Mouse (Mus musculus) layer of hippocampus, postnatal 25 days (tissue): ENCODE measurements around the gene Olfr740. TPM values are rescaled to one million over a fixed set of nuclear protein-coding genes. Genes with fewer than 3 reads are reported as not detected.

ENCODE experiments used
- DNase-seq, 2 experiments: peaks; one replicate each; pipeline ENCODE4 v3.0.0; 2022; ENCODE audit warnings: mixed read lengths in 2 of 2, low spot score in 1 of 2; ENCODE audit errors: extremely low spot score in 1 of 2
- total RNA-seq, 2 experiments: library from RNA; stranded (reverse); gene quantifications; 2 replicates each; pipeline ENCODE4 v1.2.3; 2021

The Olfr740 gene
- not detected for total RNA-seq

GRCm38 (mm10) chr14:50445245-50445644, at the start of gene Olfr740:
Gene Olfr740, plus strand, starts transcription at chr14:50445545.
- DNase-seq: no peak

GRCm38 (mm10) chr14:50407268-50407667, 38.1 kb upstream of the Olfr740 start, which contains the start of gene Olfr738:
Gene Olfr738, plus strand, starts transcription at chr14:50407568.
- DNase-seq: no peak

GRCm38 (mm10) chr14:50418326-50418725, 27.0 kb upstream of the Olfr740 start, which contains the start of gene Olfr739:
Gene Olfr739, plus strand, starts transcription at chr14:50418626.
- no peak for DNase-seq

GRCm38 (mm10) chr14:50472438-50472837, 27.1 kb downstream of the Olfr740 start, which contains the start of gene Olfr741:
Gene Olfr741, plus strand, starts transcription at chr14:50472738.
- no peak for DNase-seq

GRCm38 (mm10) chr14:50478406-50478805, 33.1 kb downstream of the Olfr740 start:
- DNase-seq: no peak

GRCm38 (mm10) chr14:50503300-50503699, 58.0 kb downstream of the Olfr740 start, which contains the start of gene Olfr742:
Gene Olfr742, plus strand, starts transcription at chr14:50503600.
- no peak for DNase-seq

Other genes with a start within 250 kb of the Olfr740 start
- gene Olfr731, start 203.7 kb upstream of the Olfr740 start, total RNA-seq: not detected
- gene Olfr732, start 161.3 kb upstream of the Olfr740 start, total RNA-seq: not detected
- not detected for gene Olfr733, start 144.0 kb upstream of the Olfr740 start, total RNA-seq
- gene Olfr734, start 118.8 kb upstream of the Olfr740 start, total RNA-seq: not detected
- not detected for gene Olfr735, start 96.7 kb upstream of the Olfr740 start, total RNA-seq
- not detected for gene Tlr11, start 87.6 kb upstream of the Olfr740 start, total RNA-seq
- gene Olfr736, start 64.4 kb upstream of the Olfr740 start, total RNA-seq: not detected
- gene Olfr738, start 38.0 kb upstream of the Olfr740 start, total RNA-seq: not detected
- not detected for gene Olfr739, start 26.9 kb upstream of the Olfr740 start, total RNA-seq
- not detected for gene Olfr741, start 27.2 kb downstream of the Olfr740 start, total RNA-seq
- gene Olfr742, start 58.1 kb downstream of the Olfr740 start, total RNA-seq: not detected
- not detected for gene Olfr743, start 76.3 kb downstream of the Olfr740 start, total RNA-seq
- not detected for gene Olfr744, start 169.3 kb downstream of the Olfr740 start, total RNA-seq
- gene Olfr745, start 193.8 kb downstream of the Olfr740 start, total RNA-seq: not detected
- gene Olfr746, start 201.5 kb downstream of the Olfr740 start, total RNA-seq: not detected
- not detected for gene Olfr747, start 247.7 kb downstream of the Olfr740 start, total RNA-seq